Mouse (Mus musculus) liver, postnatal 0 days (tissue): ENCODE results near the gene Sept8.

ENCODE experiments used
- CTCF ChIP-seq: sonication (generic); IDR thresholded peaks from 2 replicates; pipeline ENCODE4 v1.5.1; 2016; ENCODE audit warnings: antibody characterized with exemption, low read depth
- EP300 ChIP-seq: IDR thresholded peaks from 2 replicates; pipeline ENCODE4 v1.6.1; 2016; ENCODE audit warnings: antibody characterized with exemption, low read depth, mild to moderate bottlenecking

GRCm38 (mm10) chr11:53486351-53486750 is 32.7 kb upstream of the Sept8 start:
- TF ChIP-seq CTCF (no peak), EP300 (no peak)
